Mouse (Mus musculus): ENCODE data around the gene Zfp1. TPM values are rescaled to one million over a fixed set of nuclear protein-coding genes. Genes with fewer than 3 reads are reported as not detected.

The Zfp1 gene
- polyA plus RNA-seq, 2 experiments = 3.9 to 4.0 TPM

DNA sequence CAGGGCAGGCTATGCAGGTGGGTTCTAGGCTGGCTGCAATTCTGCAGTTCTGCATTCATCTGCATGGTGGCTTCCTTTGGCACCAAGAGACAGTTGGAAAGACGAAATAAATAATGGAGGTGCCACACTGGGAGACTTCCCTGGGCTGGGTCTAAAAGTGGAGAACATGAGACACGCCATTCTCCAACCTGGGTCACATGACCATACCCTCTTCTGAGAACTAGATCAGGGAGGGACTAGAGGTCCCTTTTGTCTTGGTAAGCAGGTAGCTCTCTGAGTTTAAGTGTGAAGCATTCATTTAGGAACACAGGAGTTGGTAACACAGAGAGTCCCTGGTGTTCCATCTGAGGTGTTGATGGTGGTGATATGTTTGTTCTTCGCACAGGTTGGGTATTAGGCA is 57.0 kb downstream of the Zfp1 start:
- Histone ChIP-seq H3K4me3 (ENCODE audit: insufficient read depth in 1 of 2, low read depth in 2 of 2, low read length in 2 of 2) (no peak overlapping the region), H3K4me1 (replicated peaks; ENCODE audit: control insufficient read depth in 2 of 2, insufficient read depth in 2 of 2, low read length in 1 of 2) (peaks cover 0 to 5% of the 10 kb centered on the region in 2 experiments; a peak in 3 of 4 replicates), H3K9me3 (ENCODE audit: control insufficient read depth, low read length) (no peaks in the 10 kb centered on the region), H3K36me3 (replicated peaks; ENCODE audit: control insufficient read depth, insufficient read depth, low read depth) (no peaks in the 10 kb centered on the region), H3K9ac (replicated peaks) (no peak overlapping the region), H3K4me2 (ENCODE audit: low read depth) (no peak overlapping the region), H3K27ac (no peak overlapping the region), H3K27me3 (ENCODE audit: control insufficient read depth, insufficient read depth, low read length) (no peaks in the 10 kb centered on the region)
- ATAC-seq (ENCODE audit: insufficient read depth) (no peak), DNase-seq (ENCODE audit: low read depth in 3 of 3, low spot score in 3 of 3) (no peak)
- 57% methylated on average over 3 of the region's 3 CpGs for WGBS (ENCODE audit: insufficient replicate concordance)
- TF ChIP-seq CTCF (IDR thresholded peaks at IDR 0.05; ENCODE audit: low read depth) = no peak
- no peak for TF ChIP-seq EP300 (IDR thresholded peaks at IDR 0.05; ENCODE audit: low read depth)

DNA sequence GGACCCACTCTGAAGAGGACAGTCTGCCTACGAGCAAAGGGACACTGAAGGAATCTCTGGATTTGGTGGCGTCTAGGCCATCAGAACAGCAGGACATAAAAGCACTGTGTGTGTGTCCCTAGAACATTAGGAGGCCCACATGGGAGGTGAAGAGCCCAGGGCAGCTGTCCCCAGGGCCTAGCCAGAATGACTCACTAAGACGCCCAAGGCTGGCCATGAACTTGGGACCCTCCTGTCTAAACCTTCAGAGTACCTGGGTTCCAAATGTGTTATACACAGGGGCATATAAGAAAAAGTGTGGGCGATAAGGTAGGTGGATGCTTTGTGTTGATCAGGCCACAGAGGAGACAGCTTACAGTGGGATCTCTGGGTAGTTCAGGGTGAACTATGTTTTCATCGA is 57.5 kb downstream of the Zfp1 start:
- H3K27ac ChIP-seq = no peak overlapping the region
- H3K9me3 ChIP-seq (ENCODE audit: control insufficient read depth, low read length) = no peaks in the 10 kb centered on the region
- no peak overlapping the region for H3K4me2 ChIP-seq (ENCODE audit: low read depth)
- 68% methylated on average over 5 of the region's 5 CpGs for WGBS (ENCODE audit: insufficient replicate concordance)
- peaks cover 0 to 6% of the 10 kb centered on the region in 2 experiments; a peak in 3 of 4 replicates for H3K4me1 ChIP-seq (replicated peaks; ENCODE audit: control insufficient read depth in 2 of 2, insufficient read depth in 2 of 2, low read length in 1 of 2)
- DNase-seq (ENCODE audit: low read depth in 3 of 3, low spot score in 3 of 3) = no peak
- H3K27me3 ChIP-seq (ENCODE audit: control insufficient read depth, insufficient read depth, low read length) = no peaks in the 10 kb centered on the region
- no peak for TF ChIP-seq CTCF (IDR thresholded peaks at IDR 0.05; ENCODE audit: low read depth)
- no peak for TF ChIP-seq EP300 (IDR thresholded peaks at IDR 0.05; ENCODE audit: low read depth)
- no peak for ATAC-seq (ENCODE audit: insufficient read depth)
- H3K4me3 ChIP-seq (ENCODE audit: insufficient read depth in 1 of 2, low read depth in 2 of 2, low read length in 2 of 2) = no peak overlapping the region
- H3K9ac ChIP-seq (replicated peaks) = no peak overlapping the region
- no peaks in the 10 kb centered on the region for H3K36me3 ChIP-seq (replicated peaks; ENCODE audit: control insufficient read depth, insufficient read depth, low read depth)

DNA sequence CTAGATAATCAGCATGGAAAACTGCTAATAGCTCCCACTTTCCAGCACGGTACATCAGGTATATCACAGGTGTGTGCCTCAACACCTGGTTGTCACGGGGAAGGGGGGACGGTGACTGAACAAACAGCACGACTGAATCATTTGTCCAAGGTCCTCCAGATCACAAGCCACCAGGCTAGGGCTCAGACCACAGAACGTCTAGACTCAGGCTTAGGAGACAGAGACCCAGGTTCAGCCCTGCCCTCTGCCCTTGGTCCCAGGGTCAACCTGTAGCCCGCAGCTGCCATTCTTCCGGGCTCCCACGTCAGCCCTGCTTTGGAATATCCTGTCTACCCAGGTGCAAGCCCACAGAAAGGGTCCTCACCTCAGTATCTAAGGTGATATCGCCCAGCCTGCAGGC is 58.2 kb downstream of the Zfp1 start:
- H3K4me2 ChIP-seq (ENCODE audit: low read depth) = no peak overlapping the region
- no peaks in the 10 kb centered on the region for H3K36me3 ChIP-seq (replicated peaks; ENCODE audit: control insufficient read depth, insufficient read depth, low read depth)
- H3K4me3 ChIP-seq (ENCODE audit: insufficient read depth in 1 of 2, low read depth in 2 of 2, low read length in 2 of 2) = no peak overlapping the region
- no peak for ATAC-seq (ENCODE audit: insufficient read depth)
- peaks cover 0 to 6% of the 10 kb centered on the region in 2 experiments; a peak in 3 of 4 replicates for H3K4me1 ChIP-seq (replicated peaks; ENCODE audit: control insufficient read depth in 2 of 2, insufficient read depth in 2 of 2, low read length in 1 of 2)
- H3K27ac ChIP-seq = no peak overlapping the region
- H3K9ac ChIP-seq (replicated peaks) = no peak overlapping the region
- TF ChIP-seq CTCF (IDR thresholded peaks at IDR 0.05; ENCODE audit: low read depth) = no peak
- TF ChIP-seq EP300 (IDR thresholded peaks at IDR 0.05; ENCODE audit: low read depth) = no peak
- no peak for DNase-seq (ENCODE audit: low read depth in 3 of 3, low spot score in 3 of 3)
- 56% methylated on average over 9 of the region's 9 CpGs for WGBS (ENCODE audit: insufficient replicate concordance)
- no peaks in the 10 kb centered on the region for H3K27me3 ChIP-seq (ENCODE audit: control insufficient read depth, insufficient read depth, low read length)
- no peaks in the 10 kb centered on the region for H3K9me3 ChIP-seq (ENCODE audit: control insufficient read depth, low read length)

DNA sequence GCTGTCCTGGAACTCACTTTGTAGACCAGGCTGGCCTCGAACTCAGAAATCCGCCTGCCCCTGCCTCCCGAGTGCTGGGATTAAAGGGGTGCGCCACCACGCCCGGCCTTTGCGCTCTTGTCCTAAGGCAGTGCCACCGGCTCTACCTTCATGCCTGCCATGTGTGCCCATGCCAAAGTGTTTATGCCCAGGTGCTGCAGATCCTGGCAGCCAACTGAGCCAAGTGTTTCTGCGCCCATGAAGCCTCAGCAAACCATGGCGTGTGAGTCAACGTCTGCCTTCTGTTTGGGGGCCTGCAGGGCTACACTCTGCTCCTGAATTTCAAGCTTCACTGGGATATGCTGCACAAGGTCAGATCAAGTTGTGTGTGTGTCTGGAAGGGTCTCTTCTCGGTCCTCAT is 61.4 kb downstream of the Zfp1 start:
- H3K4me1 ChIP-seq (replicated peaks; ENCODE audit: control insufficient read depth in 2 of 2, insufficient read depth in 2 of 2, low read length in 1 of 2) = peaks cover 0 to 9% of the 10 kb centered on the region in 2 experiments; a peak in 3 of 4 replicates
- H3K9ac ChIP-seq (replicated peaks) = no peak overlapping the region
- H3K9me3 ChIP-seq (ENCODE audit: control insufficient read depth, low read length) = no peaks in the 10 kb centered on the region
- H3K27ac ChIP-seq = no peak overlapping the region
- no peak overlapping the region for H3K4me2 ChIP-seq (ENCODE audit: low read depth)
- ATAC-seq (ENCODE audit: insufficient read depth) (no peak), DNase-seq (ENCODE audit: low read depth in 3 of 3, low spot score in 3 of 3) (no peak)
- 68% methylated on average over 12 of the region's 12 CpGs for WGBS (ENCODE audit: insufficient replicate concordance)
- TF ChIP-seq CTCF (IDR thresholded peaks at IDR 0.05; ENCODE audit: low read depth) (no peak), EP300 (IDR thresholded peaks at IDR 0.05; ENCODE audit: low read depth) (no peak)
- no peak overlapping the region for H3K4me3 ChIP-seq (ENCODE audit: insufficient read depth in 1 of 2, low read depth in 2 of 2, low read length in 2 of 2)
- H3K27me3 ChIP-seq (ENCODE audit: control insufficient read depth, insufficient read depth, low read length) = no peaks in the 10 kb centered on the region
- no peaks in the 10 kb centered on the region for H3K36me3 ChIP-seq (replicated peaks; ENCODE audit: control insufficient read depth, insufficient read depth, low read depth)

DNA sequence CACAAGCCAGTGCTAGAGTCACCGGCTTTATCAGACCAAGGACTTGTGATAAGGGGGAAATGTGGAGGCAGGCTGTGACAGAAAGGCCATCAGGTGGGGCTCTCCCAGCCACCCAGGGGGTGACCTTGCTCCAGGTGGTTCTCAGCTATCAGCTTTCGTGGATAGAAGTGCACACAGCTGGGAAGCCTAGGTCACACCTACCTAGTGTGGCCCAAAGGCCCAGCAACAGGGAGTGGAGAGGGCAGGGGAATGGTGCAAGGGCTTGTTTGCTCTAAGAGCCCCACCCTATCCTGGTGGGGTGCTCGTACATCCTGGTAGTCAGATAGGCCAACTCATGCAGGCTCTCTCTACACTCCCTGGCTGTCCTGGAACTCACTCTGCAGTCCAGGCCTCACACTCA is 62.0 kb downstream of the Zfp1 start:
- no peak overlapping the region for H3K4me2 ChIP-seq (ENCODE audit: low read depth)
- H3K9ac ChIP-seq (replicated peaks) = no peak overlapping the region
- peaks cover 0 to 9% of the 10 kb centered on the region in 2 experiments; a peak in 3 of 4 replicates for H3K4me1 ChIP-seq (replicated peaks; ENCODE audit: control insufficient read depth in 2 of 2, insufficient read depth in 2 of 2, low read length in 1 of 2)
- DNase-seq (ENCODE audit: low read depth in 3 of 3, low spot score in 3 of 3) = no peak
- peak; percentile 57 for ATAC-seq (ENCODE audit: insufficient read depth)
- WGBS (ENCODE audit: insufficient replicate concordance) = 26% methylated on average over 3 of the region's 3 CpGs
- H3K27me3 ChIP-seq (ENCODE audit: control insufficient read depth, insufficient read depth, low read length) = no peaks in the 10 kb centered on the region
- TF ChIP-seq CTCF (IDR thresholded peaks at IDR 0.05; ENCODE audit: low read depth) (no peak), EP300 (IDR thresholded peaks at IDR 0.05; ENCODE audit: low read depth) (no peak)
- no peak overlapping the region for H3K27ac ChIP-seq
- H3K4me3 ChIP-seq (ENCODE audit: insufficient read depth in 1 of 2, low read depth in 2 of 2, low read length in 2 of 2) = no peak overlapping the region
- H3K36me3 ChIP-seq (replicated peaks; ENCODE audit: control insufficient read depth, insufficient read depth, low read depth) = no peaks in the 10 kb centered on the region
- no peaks in the 10 kb centered on the region for H3K9me3 ChIP-seq (ENCODE audit: control insufficient read depth, low read length)
